Mouse (Mus musculus): Measurements from ENCODE around the gene Vps53.
"Not testable (repeated sequence)": the region's sequence is repeated elsewhere in the genome, so short reads cannot be mapped to it uniquely, and the experiment has no call there.

The Vps53 gene

DNA sequence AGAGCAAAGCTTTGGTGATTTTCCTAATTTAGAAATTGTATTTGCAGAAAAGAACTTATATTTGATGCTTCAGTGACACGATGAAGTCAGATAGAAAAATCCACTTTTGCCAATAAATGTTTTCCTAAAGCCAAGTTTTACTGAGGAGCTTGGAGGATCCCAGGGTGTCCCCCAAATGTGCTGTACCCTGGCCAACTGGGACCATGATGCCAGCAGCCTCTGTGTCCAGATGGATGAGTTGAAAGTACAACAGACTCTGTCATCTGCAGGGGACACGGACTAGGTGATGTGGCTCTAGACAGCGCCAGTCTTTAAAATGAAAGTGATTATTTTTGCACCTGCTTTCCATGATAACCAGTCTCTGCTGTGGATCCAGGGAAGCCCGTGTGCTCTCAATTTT, 159.6 kb downstream of the Vps53 start:
- DNase-seq (ENCODE audit: extremely low spot score), result no peak

DNA sequence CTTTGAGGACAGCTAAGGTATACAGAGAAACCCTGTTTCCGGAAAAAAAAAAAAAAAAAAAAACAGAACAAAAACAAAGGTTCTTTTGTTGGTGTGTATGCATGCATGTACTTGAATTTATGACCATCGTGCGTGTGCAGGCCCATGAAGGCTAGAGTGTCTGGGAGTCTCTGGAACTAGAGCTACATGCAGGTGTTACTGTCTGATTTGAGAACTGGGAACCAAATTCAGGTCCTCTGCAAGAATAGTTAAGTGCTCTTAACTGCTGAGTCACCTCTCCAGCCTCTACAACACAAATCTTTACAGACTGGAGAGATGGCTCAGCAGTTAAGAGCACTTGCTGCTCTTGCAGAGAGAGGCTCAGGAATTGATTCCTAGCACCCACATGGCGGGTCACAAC, 163.6 kb downstream of the Vps53 start:
- DNase-seq (ENCODE audit: extremely low spot score), result no peak

DNA sequence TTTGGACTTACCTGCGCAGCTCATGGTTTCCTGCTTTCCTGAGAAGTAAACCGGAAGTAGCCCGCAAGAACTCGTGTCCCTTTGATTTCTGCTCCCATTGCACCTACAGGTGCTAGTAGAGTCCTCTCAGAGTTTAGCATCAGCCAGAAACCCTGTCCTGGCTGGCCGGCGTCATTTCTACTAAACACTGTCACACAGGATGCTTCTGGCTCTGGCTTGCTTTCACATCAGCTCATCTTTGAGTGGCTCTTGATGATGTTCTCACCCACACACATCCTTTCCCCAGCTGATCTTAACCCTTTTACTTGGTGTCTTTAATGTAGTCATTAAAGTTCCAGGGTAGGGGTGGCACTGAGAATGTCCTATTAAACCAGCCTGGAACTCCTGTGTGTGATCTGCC, 164.2 kb downstream of the Vps53 start:
- no peak for DNase-seq (ENCODE audit: extremely low spot score)

DNA sequence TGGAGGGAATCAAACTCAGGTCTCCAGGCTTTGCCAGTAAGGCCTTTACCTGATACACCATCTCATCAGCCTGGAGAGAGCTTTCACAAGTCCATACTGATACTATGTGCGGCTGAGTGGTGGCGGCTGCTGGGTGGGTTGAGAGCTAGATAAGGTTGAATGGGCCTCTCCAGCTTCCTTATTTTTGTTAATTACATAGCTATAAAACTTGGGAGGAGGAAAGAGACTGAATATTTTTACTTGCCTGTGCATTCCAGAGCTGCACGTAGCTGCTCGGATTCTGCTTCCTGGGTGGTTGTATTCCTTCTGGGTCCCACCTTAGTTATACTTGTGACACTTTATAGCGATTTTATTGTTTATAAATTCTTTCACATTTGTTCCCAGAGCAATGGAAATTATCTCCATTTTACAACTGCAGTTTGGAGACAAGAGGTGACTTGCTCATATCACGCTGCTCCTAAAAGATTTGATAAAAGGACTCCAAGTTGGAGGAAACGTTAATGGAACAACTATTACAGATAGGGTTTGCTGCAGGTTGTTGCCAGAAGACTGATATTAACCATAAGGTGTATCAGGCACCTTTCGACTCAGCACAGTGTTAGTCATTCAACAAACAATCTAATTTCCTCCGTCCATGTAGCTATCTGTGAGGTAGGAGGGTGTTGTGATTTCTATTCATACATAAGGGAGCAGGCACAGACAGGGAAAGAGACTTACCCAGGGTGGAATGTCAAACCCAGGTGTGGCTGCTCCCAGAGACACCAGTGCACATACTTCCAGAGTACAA, 168.4 kb downstream of the Vps53 start:
- DNase-seq (ENCODE audit: extremely low spot score), result no peak

- DNase-seq (ENCODE audit: extremely low spot score), result no peak
Observed at GRCm38 (mm10) chr11:76009101-76009500, 170.3 kb downstream of the Vps53 start.

DNA sequence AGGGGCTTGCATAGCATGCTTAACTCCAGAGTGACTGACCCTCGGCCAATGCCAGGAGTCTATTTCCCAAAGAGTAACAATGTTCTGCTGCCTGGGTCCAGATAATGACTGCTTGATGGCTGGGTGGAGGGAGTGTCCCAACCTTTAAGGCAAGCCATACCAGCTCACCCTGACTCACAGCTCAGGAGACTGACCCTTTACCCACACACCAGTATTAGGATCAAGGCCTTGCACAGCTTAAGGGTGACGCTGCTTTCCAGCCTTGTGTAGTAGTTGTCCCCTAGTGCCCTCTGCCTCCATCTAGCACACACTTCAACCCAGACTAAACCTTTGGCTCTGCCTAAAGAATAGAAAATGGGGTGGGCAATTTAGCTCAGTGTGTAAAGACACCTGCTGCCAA, 171.3 kb downstream of the Vps53 start:
- no peak for DNase-seq (ENCODE audit: extremely low spot score)

DNA sequence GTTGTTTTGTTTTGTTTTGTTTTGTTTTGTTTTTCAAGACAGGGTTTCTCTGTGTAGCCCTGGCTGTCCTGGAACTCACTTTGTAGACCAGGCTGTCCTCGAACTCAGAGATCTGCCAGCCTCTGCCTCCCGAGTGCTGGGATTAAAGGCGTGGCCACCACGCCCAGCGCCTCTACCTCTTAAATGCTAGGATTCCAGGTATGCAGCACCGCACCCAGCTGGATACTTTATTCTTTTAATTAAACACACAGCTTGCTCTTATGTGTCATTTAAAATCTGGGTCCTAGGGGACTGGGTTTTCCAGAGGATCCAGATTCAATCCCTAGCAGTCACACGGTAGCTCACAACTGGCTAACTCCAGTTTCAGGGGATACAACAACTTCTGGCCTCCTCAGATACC, 175.2 kb downstream of the Vps53 start:
- not testable (repeated sequence) for DNase-seq (ENCODE audit: extremely low spot score)

DNA sequence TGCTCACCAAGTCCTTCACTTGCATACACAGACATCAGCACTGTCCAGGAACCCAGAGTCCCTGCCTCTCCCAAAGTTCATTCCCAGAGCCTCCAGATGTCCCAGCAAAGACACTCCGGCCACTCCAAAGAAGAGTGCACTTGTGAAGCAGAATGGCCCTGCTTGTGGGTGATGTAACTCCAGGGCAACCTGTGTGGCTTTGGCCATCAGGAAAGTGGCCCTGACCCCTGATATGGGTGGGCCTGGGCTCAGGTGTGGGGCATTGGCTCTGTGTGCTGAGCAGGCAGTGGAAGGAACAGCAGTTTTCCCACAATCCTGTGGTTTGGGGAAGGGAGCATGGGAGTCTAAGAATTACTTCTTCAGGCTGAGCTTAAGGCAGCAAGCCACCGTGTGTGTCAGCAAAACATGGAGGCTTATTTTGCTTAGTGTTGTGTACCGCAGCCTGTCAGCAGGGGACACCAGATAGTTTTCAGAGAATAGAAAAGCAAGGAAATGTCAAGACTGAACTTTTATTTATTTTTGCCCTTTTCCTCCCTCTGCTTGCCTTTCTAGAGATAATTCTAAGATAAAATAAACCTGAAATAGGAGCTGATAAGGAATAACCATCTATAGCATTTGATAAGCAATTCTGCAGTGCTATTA, 178.1 kb downstream of the Vps53 start:
- no peak for DNase-seq (ENCODE audit: extremely low spot score)

DNA sequence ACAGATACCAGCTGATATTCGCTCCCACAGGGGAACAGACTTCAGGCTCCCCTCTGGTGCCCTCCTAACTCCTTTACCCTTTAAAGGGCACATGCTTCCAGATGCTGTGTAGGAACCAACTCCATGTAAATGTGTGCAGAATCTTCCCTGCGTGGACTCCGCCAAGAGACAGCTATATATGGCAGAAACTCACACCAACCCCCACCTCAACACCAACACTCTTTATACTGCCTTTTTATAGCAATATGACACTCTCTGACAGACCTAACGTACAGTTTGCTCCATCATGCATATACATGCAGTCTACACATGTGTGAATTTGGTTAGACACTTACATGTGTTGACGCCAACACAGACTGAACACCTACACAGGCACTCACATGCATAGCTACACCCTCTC, 178.7 kb downstream of the Vps53 start:
- no peak for DNase-seq (ENCODE audit: extremely low spot score)

DNA sequence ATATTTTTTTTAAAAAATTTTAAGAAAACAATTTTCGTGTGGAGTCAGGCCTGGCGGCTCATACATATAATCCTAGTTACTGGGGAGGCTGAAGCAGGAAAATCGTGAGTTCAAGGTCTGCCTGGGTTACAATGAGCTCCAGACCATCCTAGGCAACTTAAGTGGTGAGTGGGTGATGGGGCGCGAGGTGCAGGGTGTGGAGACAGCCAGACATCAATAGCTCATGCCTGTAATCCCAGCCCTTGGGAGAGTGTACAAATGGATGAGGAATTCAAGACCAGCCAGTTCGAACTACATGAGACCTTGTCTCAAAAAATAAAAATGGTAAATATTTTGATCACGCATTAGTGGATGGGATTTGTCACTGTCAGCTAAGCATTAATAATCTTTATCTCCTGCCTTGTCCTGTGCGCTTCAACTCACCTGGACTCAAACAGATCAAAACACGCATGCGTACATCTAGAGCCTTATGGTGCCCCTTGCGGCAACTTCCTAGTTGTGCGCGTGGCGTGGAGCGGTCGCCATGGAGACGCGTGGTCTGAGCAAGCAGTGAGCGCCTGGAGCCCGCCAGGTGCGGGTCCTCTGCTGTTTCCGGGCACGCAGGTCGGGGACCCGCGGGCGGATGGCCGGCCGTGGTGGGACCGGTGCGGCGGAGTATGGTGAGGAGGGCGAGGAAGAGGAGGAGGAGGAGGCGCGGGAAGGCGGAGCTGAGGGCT, 179.8 kb downstream of the Vps53 start, which contains the start of gene 1700016K19Rik:
1700016K19Rik (plus strand) TSS at position 473 of the 716 bp plus-strand sequence.
- DNase-seq (ENCODE audit: extremely low spot score), result peak; percentile 76
